Mouse (Mus musculus): ENCODE measurements at regions not wholly inside any gene's neighbourhood (a gene's known extent, or its start where the extent isn't known, plus 50 kb on each side); places are given as distances from the start of the nearest gene placed in this dataset.

- TF ChIP-seq CTCF (IDR thresholded peaks at IDR 0.05; ENCODE audit: borderline replicate concordance, extremely low read depth, insufficient read depth, insufficient read length) (no peak), POLR2A (IDR thresholded peaks at IDR 0.05; ENCODE audit: borderline replicate concordance, extremely low read depth, insufficient read depth, insufficient read length, poor library complexity, severe bottlenecking) (no peak)
Observed at GRCm38 (mm10) chr5:106004292-106004917, 128.0 kb downstream of the Zfp326 start.
